Mouse (Mus musculus) myocyte (in vitro differentiated cells): Measurements from ENCODE around the gene Nfic.

Experiments used
- CEBPB ChIP-seq: IDR thresholded peaks from 2 replicates; pipeline ENCODE4 v1.6.1; 2011; ENCODE audit warnings: mild to moderate bottlenecking, moderate library complexity; ENCODE audit not compliant: poor library complexity, insufficient read depth, severe bottlenecking
- E2F4 ChIP-seq: IDR thresholded peaks from one replicate; pipeline ENCODE4 v1.6.1; 2011; ENCODE audit warnings: mild to moderate bottlenecking, control low read depth, moderate library complexity; ENCODE audit not compliant: insufficient read depth
- MAX ChIP-seq: IDR thresholded peaks from one replicate; pipeline ENCODE4 v1.6.1; 2011; ENCODE audit warnings: low read depth, mild to moderate bottlenecking, control low read depth
- MYOG ChIP-seq, 3 experiments: IDR thresholded peaks; one replicate each; pipeline ENCODE4 v1.6.1; 2011; ENCODE audit warnings: control low read depth in 2 of 3, low read depth in 2 of 3, mild to moderate bottlenecking in 2 of 3; ENCODE audit not compliant: insufficient read length in 2 of 3, control insufficient read depth in 1 of 3, insufficient read depth in 1 of 3
- POLR2A ChIP-seq: IDR thresholded peaks from one replicate; pipeline ENCODE4 v1.6.1; 2011; ENCODE audit warnings: low read depth, mild to moderate bottlenecking, control low read depth, moderate library complexity; ENCODE audit not compliant: insufficient read length
- POLR2AphosphoS2 ChIP-seq: IDR thresholded peaks from one replicate; pipeline ENCODE4 v1.6.1; 2011; ENCODE audit warnings: low read depth, control low read depth; ENCODE audit not compliant: insufficient read length
- TCF12 ChIP-seq: IDR thresholded peaks from one replicate; pipeline ENCODE4 v1.6.1; 2011; ENCODE audit warnings: mild to moderate bottlenecking, control low read depth; ENCODE audit not compliant: poor library complexity, insufficient read depth, severe bottlenecking
- TCF3 ChIP-seq: IDR thresholded peaks from one replicate; pipeline ENCODE4 v1.6.1; 2011; ENCODE audit warnings: low read depth, control low read depth; ENCODE audit not compliant: insufficient read length
- USF1 ChIP-seq: IDR thresholded peaks from one replicate; pipeline ENCODE4 v1.6.1; 2011; ENCODE audit warnings: low read depth, mild to moderate bottlenecking, control low read depth, moderate library complexity

GRCm38 (mm10) chr10:81404082-81404481, 51.4 kb downstream of the Nfic start:
- no peak for TF ChIP-seq TCF12
- TF ChIP-seq POLR2AphosphoS2 = no peak
- no peak for TF ChIP-seq MAX
- no peak for TF ChIP-seq POLR2A
- TF ChIP-seq USF1 = no peak
- no peak for TF ChIP-seq TCF3
- TF ChIP-seq MYOG (IDR thresholded peaks at IDR 0.05; ENCODE audit: control insufficient read depth in 1 of 3, insufficient read depth in 1 of 3, insufficient read length in 2 of 3, low read depth in 2 of 3) = no peak
- TF ChIP-seq E2F4 = no peak
- no peak for TF ChIP-seq CEBPB
